Mouse (Mus musculus) adrenal gland, postnatal 25 days (tissue): ENCODE results near the gene 2310022A10Rik. TPM values are rescaled to one million over a fixed set of nuclear protein-coding genes. Genes with fewer than 3 reads are reported as not detected.

Experiments used
- DNase-seq: peaks from one replicate; pipeline ENCODE4 v3.0.0; 2021; ENCODE audit warnings: mixed read lengths
- total RNA-seq: library from RNA; stranded (reverse); gene quantifications from 2 replicates; pipeline ENCODE4 v1.2.3, GENCODE M21; 2021

2310022A10Rik gene
- total RNA-seq, 1 experiment from 2014 or later = 16.9 TPM

- DNase-seq = peak; percentile 87
These were observed 38.5 kb downstream of the 2310022A10Rik start, which contains the start of gene Akt2 for GRCm38 (mm10) chr7:27591266-27592216. Akt2 (plus strand) TSS chr7:27591552.

GRCm38 (mm10) chr7:27592217-27592929, 39.3 kb downstream of the 2310022A10Rik start:
- no peak for DNase-seq

- DNase-seq = no peak
These were observed 40.1 kb downstream of the 2310022A10Rik start for GRCm38 (mm10) chr7:27592934-27593645.

GRCm38 (mm10) chr7:27596586-27597503, 43.8 kb downstream of the 2310022A10Rik start:
- no peak for DNase-seq

- no peak for DNase-seq
These were observed 45.0 kb downstream of the 2310022A10Rik start for GRCm38 (mm10) chr7:27598053-27598452.

GRCm38 (mm10) chr7:27601628-27602027, 48.6 kb downstream of the 2310022A10Rik start:
- no peak for DNase-seq

- no peak for DNase-seq
These were observed 49.1 kb downstream of the 2310022A10Rik start for GRCm38 (mm10) chr7:27602161-27602560.

GRCm38 (mm10) chr7:27602835-27603234, 49.8 kb downstream of the 2310022A10Rik start:
- no peak for DNase-seq

- no peak for DNase-seq
These were observed 51.8 kb downstream of the 2310022A10Rik start for GRCm38 (mm10) chr7:27604661-27605348.

GRCm38 (mm10) chr7:27605499-27606285, 52.7 kb downstream of the 2310022A10Rik start:
- peak; percentile 72 for DNase-seq

- DNase-seq = no peak
These were observed 53.6 kb downstream of the 2310022A10Rik start for GRCm38 (mm10) chr7:27606481-27607254.

GRCm38 (mm10) chr7:27607580-27607979, 54.5 kb downstream of the 2310022A10Rik start:
- DNase-seq = peak; percentile 78

- DNase-seq = no peak
These were observed 55.1 kb downstream of the 2310022A10Rik start for GRCm38 (mm10) chr7:27608130-27608529.

GRCm38 (mm10) chr7:27609285-27609684, 56.3 kb downstream of the 2310022A10Rik start:
- no peak for DNase-seq

- DNase-seq = no peak
These were observed 56.7 kb downstream of the 2310022A10Rik start for GRCm38 (mm10) chr7:27609688-27610087.

- DNase-seq = no peak
These were observed 57.3 kb downstream of the 2310022A10Rik start for GRCm38 (mm10) chr7:27610370-27610769.

- no peak for DNase-seq
These were observed 57.8 kb downstream of the 2310022A10Rik start for GRCm38 (mm10) chr7:27610871-27611270.

- no peak for DNase-seq
These were observed 59.9 kb downstream of the 2310022A10Rik start for GRCm38 (mm10) chr7:27612940-27613339.
